Mouse (Mus musculus) left cerebral cortex, adult 18-20 months (tissue): ENCODE data around the gene Wsb1. TPM values are rescaled to one million over a fixed set of nuclear protein-coding genes. Genes with fewer than 3 reads are reported as not detected.

Experiments used
- DNase-seq, 2 experiments: peaks; one replicate each; pipeline ENCODE4 v3.0.0; 2021 to 2022; ENCODE audit warnings: low spot score in 2 of 2, mixed read lengths in 1 of 2
- total RNA-seq, 2 experiments: library from RNA; stranded (reverse); gene quantifications; 2 replicates each; pipeline ENCODE4 v1.2.3; 2021

Gene Wsb1
- total RNA-seq, 2 experiments from 2014 or later, result 81.2 to 81.9 TPM

- DNase-seq, result no peak
Observed at GRCm38 (mm10) chr11:79218936-79219626, 35.4 kb downstream of the Wsb1 start.

GRCm38 (mm10) chr11:79218061-79218460, 36.4 kb downstream of the Wsb1 start:
- DNase-seq, result no peak

- DNase-seq, result no peak
Observed at GRCm38 (mm10) chr11:79217133-79217532, 37.3 kb downstream of the Wsb1 start.

- no peak for DNase-seq
Observed at GRCm38 (mm10) chr11:79215539-79215938, 38.9 kb downstream of the Wsb1 start.

GRCm38 (mm10) chr11:79214015-79214418, 40.5 kb downstream of the Wsb1 start:
- DNase-seq, result peak; percentile 89 to 96

GRCm38 (mm10) chr11:79209882-79210471, 44.5 kb downstream of the Wsb1 start:
- DNase-seq, result no peak

- DNase-seq, result no peak
Observed at GRCm38 (mm10) chr11:79209113-79209512, 45.4 kb downstream of the Wsb1 start.

GRCm38 (mm10) chr11:79208462-79208861, 46.0 kb downstream of the Wsb1 start:
- no peak for DNase-seq

GRCm38 (mm10) chr11:79207691-79208090, 46.8 kb downstream of the Wsb1 start:
- no peak for DNase-seq

- no peak for DNase-seq
Observed at GRCm38 (mm10) chr11:79204444-79204843, 50.0 kb downstream of the Wsb1 start.

GRCm38 (mm10) chr11:79200502-79200901, 54.0 kb downstream of the Wsb1 start:
- no peak for DNase-seq

GRCm38 (mm10) chr11:79198562-79198961, 55.9 kb downstream of the Wsb1 start:
- no peak for DNase-seq

GRCm38 (mm10) chr11:79197846-79198235, 56.6 kb downstream of the Wsb1 start:
- no peak for DNase-seq

- no peak for DNase-seq
Observed at GRCm38 (mm10) chr11:79196876-79197845, 57.3 kb downstream of the Wsb1 start.

- no peak for DNase-seq
Observed at GRCm38 (mm10) chr11:79196196-79196869, 58.1 kb downstream of the Wsb1 start.

GRCm38 (mm10) chr11:79192176-79192575, 62.3 kb downstream of the Wsb1 start:
- no peak for DNase-seq

GRCm38 (mm10) chr11:79191214-79191613, 63.3 kb downstream of the Wsb1 start:
- DNase-seq, result peak; percentile 44 to 66

- DNase-seq, result no peak
Observed at GRCm38 (mm10) chr11:79190257-79190656, 64.2 kb downstream of the Wsb1 start.
